Mouse (Mus musculus) thymus, postnatal 14 days (tissue): ENCODE results near the gene Trim7.
"Not testable (repeated sequence)": the region's sequence is repeated elsewhere in the genome, so short reads cannot be mapped to it uniquely, and the experiment has no call there.

Experiments used
- DNase-seq: peaks from one replicate; pipeline ENCODE4 v3.0.0; 2021

The Trim7 gene

DNA sequence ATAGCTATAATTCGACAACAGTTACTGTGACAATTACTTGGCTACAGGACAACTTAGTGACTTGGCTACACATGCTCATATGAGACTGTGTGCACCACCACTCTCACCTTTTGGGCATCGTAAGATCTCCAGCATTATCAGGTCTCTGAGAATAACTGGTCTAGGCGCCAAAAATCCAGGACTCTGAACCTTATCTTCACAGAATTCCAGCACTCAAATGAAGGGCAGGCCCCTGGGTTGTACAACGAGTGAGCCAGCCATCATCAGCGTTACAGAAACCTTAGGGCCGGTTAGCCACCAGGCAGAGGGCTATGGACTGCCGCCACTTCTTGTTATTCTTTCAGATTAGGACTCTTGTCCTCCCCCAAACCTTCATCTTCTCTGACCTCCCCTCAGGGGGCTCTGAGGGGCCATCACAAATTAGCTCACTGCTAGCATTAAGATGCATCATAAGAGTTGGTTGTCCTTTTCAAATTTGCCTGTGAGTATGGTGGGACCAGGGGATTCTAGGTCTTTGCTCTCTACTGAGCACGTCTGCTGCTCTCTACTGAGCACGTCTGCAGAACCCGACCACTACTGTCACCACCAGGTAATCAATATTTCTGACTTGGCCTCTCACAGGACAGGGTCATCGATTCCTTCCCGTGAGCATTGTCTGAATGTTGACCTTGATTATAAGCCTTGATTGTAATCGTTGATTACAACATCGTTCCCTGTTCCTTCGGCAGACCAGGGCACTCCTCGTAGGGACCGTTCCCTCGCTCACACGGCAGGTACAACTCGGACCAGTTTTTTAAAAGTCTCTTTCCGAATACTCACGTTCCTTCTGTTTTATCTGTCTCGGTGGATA, 26.9 kb downstream of the Trim7 start:
- DNase-seq = no peak

GRCm38 (mm10) chr11:48853474-48854180, 27.7 kb downstream of the Trim7 start:
- DNase-seq = peak; percentile 89

- DNase-seq = peak; percentile 69
These were observed 33.1 kb downstream of the Trim7 start for GRCm38 (mm10) chr11:48859014-48859413.

DNA sequence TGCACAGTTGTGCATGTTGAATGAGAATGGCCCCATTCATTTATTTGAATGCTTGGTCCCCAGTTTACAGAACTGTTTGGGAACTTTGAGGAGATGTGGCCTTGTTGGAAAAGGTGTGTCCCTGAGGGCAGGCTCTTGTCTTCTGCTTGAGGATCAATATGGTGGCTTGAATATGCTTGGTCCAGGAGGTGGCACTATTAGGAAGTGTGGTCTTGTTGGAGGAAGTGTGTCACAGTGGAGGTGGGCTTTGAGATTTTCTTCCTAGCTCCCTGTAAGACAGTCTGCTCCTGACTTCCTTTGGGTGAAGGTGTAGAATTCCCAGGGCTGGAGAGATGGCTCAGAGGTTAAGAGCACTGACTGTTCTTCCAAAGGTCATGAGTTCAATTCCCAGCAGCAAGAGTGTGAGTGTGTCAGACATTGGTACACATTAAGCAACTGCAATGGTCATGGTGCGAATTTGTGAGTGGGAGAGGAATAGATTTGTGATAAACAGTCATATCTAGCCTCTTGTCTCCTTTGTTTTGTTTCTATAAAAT, 36.9 kb downstream of the Trim7 start:
- DNase-seq = no peak

GRCm38 (mm10) chr11:48863808-48864207, 37.9 kb downstream of the Trim7 start:
- no peak for DNase-seq

- DNase-seq = no peak
These were observed 40.5 kb downstream of the Trim7 start for GRCm38 (mm10) chr11:48866481-48866880.

DNA sequence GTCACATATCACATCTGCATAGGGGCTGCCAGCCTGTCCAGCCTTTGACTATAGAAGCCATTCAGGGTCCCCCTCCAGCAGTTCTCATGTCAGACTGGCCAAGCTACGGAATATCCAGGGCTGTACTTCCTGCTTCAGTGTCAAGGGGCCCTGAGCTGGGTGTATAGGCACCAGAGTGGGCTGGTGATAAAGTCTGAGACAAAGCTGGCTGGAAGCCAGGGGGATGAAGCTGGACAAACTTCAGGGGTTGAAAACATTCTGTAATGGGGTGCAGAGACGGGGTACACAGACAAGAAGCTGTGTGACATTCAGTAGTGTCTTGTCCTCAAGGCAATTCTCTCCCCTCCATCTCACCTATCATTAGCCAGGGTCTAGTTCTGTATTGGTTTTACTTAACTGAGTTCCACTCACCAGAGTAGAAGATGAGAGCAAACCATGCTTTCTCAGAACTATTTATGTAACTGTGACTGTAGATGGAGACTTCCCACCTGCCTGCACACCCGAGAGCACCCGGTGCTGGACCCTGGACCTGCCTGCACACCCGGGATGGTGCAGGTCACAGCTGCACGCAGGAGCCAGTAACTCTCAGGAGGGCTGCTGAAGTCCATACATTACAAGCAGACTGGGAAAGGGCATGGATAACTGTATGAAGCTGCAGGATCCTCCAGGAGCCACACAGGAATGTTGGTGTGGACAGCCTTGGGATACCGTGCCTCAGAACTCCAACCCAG, 43.6 kb downstream of the Trim7 start:
- peak; percentile 40 for DNase-seq

DNA sequence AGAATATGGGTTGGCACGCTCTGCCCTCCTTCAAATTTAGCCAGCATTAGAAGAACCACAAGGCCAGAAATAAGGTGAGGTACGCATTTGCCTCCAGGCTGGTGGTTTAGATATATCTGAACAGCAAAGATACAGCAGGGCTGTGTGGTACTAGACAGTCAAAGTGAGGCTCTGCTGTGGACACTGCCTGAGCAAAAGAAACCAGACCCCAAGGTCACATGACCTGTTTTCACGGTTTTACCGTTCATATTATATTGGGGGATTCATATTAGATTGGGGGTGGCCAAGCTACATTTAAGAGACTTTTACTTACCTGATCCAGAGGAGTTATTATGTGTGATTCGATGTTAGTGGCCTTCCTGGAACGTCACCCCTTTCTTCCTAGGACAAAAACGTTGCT, 44.8 kb downstream of the Trim7 start:
- peak; percentile 21 for DNase-seq

DNA sequence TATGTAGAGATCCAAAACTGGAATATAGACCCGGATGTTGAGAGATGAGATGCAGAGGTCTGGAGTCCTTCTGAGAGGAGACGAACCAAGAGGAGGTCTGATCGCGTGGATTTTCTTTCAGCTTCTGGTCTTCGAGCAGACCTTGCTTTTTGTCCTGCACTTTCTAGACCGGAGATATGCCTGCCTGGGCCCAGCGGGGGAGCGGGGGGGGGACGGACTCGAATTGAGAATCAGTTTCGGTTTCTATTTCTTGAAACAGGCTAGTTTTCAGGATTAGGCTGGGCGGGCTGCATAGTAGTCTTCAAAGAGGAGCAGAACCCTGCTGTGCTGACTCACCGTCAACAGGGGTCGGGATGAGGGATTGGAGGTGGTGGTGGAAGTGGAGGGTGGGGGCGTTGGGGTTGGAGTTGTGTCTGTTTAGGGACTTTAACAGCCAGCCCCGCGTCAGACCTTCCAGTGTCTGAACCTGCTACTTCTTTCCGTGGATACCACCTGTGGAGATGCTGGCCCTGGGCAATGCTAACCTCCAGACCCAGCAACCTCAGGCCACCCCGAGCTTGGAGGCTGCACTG, 45.3 kb downstream of the Trim7 start, which contains the start of gene Irgm1:
Gene Irgm1 (minus strand): TSS at position 483 of the 572 bp plus-strand sequence.
- peak; percentile 80 for DNase-seq

GRCm38 (mm10) chr11:48871817-48872541, 46.0 kb downstream of the Trim7 start:
- DNase-seq = peak; percentile 57

DNA sequence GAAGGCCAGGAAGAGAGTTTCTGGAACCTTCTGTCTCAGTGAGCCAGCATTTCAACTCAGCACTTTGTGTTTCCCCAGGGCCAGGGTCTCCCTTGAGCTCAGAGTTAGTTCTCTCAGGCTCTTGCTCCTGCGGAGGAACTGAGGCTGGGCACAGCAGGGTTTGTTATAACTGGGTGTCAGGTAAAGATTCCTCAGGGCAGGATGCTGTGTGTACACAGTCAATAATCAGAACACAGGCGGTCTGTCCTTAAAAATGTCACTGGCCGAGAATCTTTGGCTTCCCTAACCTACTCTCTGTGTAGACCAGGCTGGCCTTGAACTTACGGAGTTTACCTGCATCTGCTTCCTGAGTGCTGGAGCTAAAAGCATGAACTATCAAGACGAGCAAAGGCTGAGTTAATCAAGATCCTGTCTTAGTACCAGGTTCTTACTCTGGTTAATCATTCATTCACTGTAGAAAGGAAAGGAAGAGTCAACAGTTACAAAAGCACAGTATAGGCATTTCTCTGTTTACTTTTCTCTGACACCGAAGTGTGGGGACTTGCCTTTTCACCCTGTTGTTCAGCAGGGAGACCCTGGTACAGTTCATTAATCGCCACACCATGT, 46.9 kb downstream of the Trim7 start:
- DNase-seq = peak; percentile 19

GRCm38 (mm10) chr11:48873591-48874290, 47.8 kb downstream of the Trim7 start:
- DNase-seq = no peak

DNA sequence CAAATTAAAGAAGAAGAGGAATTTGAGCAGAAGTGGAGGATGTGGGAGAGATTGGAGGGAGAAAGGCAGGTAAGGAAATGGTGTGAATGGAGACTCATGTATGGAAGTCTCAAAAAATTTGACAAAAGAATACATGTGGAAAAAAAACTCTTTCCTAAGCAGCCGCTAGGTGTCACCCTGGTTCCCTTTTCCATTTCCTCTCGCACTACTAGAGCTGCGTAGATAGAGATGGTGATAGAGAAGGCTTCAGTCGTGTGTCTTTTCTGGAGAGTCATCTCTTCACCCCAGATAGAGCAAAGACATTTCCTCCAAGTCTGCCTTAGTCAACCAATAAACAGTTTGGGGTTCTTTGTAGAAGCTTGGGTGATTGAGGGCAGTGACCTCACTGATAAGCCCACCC, 48.5 kb downstream of the Trim7 start:
- peak; percentile 76 for DNase-seq

DNA sequence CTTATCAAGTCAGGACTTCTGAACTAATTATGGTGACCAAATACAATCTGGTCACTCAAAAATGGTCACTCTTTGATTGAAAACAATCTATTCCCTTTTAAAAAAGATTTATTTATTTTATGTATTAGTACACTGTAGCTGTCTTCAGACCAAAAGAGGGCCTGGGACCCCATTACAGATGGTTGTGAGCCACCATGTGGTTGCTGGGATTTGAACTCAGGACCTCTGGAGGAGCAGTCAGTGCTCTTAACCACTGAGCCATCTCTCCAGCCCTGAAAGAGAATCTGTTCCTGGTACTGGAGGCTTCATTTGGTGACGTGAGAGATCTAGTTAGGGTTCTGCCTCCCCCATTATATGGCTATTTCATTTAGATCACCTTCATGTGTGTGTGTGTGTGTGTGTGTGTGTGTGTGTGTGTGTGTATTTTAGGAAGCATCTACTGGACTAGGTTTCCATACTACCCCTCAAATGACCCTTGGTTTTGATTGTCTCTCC, 49.5 kb downstream of the Trim7 start:
- DNase-seq = not testable (repeated sequence)

- DNase-seq = no peak
These were observed 50.7 kb downstream of the Trim7 start for GRCm38 (mm10) chr11:48876680-48877079.

GRCm38 (mm10) chr11:48898812-48899431, 73.0 kb downstream of the Trim7 start:
- DNase-seq = no peak

DNA sequence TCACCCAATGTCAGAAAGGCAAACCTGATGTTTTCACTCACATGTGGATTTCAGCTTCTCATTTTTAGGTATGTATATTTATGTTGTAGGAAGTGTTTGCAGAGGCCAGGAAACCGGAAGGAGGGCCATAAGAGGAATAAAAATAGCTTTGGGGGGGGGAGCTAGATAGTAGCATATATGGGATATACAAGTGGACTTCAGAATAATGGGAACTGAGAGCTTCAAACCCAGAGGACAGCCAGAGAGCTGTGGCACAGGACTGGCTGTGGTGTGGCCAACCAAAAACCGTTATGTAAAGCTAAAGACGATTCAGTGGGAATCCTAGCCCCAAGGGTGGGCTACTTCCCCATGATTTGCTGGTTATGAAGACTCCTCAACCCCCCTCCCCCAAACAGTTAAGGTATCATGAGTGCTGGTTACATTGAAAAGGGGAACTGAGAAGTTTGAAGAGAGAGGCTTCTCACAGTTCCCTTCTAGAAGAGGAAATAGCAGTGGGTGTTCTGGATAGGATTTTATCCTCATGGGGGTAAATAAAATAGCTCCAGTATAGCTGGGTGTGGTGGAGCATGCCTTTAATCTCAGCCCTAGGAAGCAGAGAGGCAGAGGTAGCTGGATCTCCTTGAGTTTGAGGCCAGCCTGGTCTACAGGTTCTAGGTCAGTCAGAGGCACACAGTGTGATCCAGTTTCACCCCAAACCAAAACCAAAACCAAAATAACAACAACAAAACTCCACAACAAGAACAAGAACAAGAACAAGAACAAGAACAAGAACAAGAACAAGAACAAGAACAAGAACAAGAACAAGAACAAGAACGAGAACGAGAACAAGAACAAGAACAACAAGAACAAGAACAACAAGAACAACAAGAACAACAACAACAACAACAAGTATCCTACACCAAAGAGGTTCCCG, 75.0 kb downstream of the Trim7 start:
- not testable (repeated sequence) for DNase-seq

DNA sequence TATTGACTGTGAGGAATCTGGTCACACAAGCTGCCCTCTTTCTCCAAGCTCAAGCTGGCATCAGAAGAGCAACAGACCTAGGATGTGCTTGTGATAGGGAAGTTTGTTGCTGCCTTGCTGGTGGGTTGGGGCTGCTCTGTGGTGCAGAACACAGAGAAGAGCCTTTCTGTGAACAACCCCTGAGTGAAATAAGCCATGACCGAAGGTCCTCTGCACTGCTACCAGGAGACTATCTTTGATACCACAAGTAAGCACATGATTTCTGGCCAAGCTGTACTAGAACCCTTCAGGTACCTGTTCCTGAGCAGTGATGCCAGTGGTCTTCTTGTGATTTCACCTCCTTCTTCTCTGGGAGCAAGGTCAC, 75.6 kb downstream of the Trim7 start:
- DNase-seq = not testable (repeated sequence)
